Mouse (Mus musculus): ENCODE data around the gene Mybpc1.

DNA sequence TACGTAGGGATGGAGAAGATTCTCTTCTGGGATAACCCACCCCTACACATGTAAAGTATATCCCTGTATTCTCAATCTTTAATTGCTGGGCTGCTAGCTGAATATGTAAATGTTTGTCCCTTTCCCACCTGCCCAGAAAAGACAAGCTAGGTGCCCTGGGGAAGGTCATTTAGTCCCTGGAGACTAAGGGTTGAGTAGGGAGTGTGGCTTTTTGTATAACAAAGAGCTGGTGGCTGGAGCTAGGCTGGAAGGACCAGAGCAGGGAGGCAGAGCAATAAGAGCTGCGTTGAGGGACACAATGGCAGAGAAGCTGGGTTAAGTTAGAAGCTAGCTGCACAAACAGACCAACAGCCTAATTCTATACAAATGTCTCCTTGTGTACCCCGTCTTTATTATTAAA lies 21.2 kb upstream of the Mybpc1 start:
- no peak for TF ChIP-seq CTCF (IDR thresholded peaks at IDR 0.05; ENCODE audit: borderline replicate concordance, control insufficient read depth, extremely low read depth, insufficient read depth, low read length, poor library complexity)
- no peak for TF ChIP-seq POLR2A (IDR thresholded peaks at IDR 0.05; ENCODE audit: control insufficient read depth, extremely low read depth, insufficient read depth, low read length, poor library complexity)

All from thymus, adult 2 months (tissue).